26 mouse cellular contexts compared by ENCODE assay signal in the genomic region with DNA sequence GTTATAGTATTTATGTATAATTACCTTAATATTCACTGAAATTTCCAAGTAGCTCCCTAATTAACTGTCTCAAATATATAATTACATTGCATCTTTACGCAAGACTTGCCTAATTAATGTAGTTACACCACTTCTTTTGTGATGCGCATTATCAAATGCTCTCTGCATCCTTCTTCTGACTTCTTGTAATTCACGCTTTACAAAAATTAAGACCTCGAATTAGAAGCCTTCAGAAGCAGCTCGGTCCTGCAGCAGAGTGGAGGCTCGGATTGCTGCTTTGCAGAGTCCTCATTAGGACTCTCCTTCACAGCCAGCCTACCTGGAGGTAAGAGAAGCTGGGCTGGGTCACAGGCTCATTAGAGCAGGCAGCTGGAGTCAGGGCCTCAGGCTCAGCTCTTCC.
"Had no signal": no experiment of that assay in that cellular context is flagged by ENCODE, and none has a peak within 500 bp of the region (broad histone marks: within the 10 kb centered on the region; RNA-seq: fewer than 3 reads in every experiment).

No protein-coding gene starts in this region.

- H3K4me3 ChIP-seq: heart, embryonic 10.5 days; heart, embryonic 12.5 days; hindbrain, embryonic 10.5 days; hindbrain, embryonic 12.5 days; intestine, embryonic 15.5 days; limb, embryonic 13.5 days; limb, embryonic 15.5 days; liver, embryonic 12.5 days had no signal

- DNase-seq: gastrocnemius, postnatal 14 days; gastrocnemius, postnatal 36 days; heart, adult 11 months; heart, postnatal 10 days; heart, postnatal 4 days; kidney, adult 18-20 months; kidney, adult 8-10 months; kidney, postnatal 14 days; kidney, postnatal 36 days; layer of hippocampus, adult 9-11 months; layer of hippocampus, postnatal 36 days; left cerebral cortex, postnatal 4 days had no signal

- H3K27ac ChIP-seq: heart, embryonic 10.5 days; hindbrain, embryonic 10.5 days; hindbrain, embryonic 12.5 days; hindbrain, embryonic 14.5 days; intestine, embryonic 15.5 days; kidney, postnatal 0 days; limb, embryonic 13.5 days; limb, embryonic 15.5 days; liver, embryonic 12.5 days; liver, embryonic 14.5 days had no signal

- H3K36me3 ChIP-seq: heart, embryonic 10.5 days; heart, embryonic 12.5 days; hindbrain, embryonic 10.5 days; hindbrain, embryonic 12.5 days; intestine, embryonic 15.5 days; limb, embryonic 13.5 days; limb, embryonic 15.5 days; liver, embryonic 12.5 days had no signal

- H3K4me2 ChIP-seq: heart, embryonic 12.5 days; hindbrain, embryonic 12.5 days; hindbrain, embryonic 14.5 days; intestine, embryonic 15.5 days; limb, embryonic 13.5 days; limb, embryonic 15.5 days; liver, embryonic 12.5 days had no signal

- ATAC-seq: hindbrain, embryonic 16.5 days; inflammation-experienced regulatory T-cells, adult 6 months; intestine, embryonic 15.5 days; intestine, postnatal 0 days had no signal

- H3K27me3 ChIP-seq: heart, embryonic 12.5 days; hindbrain, embryonic 12.5 days; intestine, embryonic 15.5 days; limb, embryonic 13.5 days; limb, embryonic 15.5 days; liver, embryonic 12.5 days had no signal

- H3K9me3 ChIP-seq: heart, embryonic 10.5 days; heart, embryonic 12.5 days; hindbrain, embryonic 10.5 days; hindbrain, embryonic 12.5 days; intestine, embryonic 15.5 days; limb, embryonic 13.5 days; limb, embryonic 15.5 days; liver, embryonic 12.5 days had no signal

- H3K9ac ChIP-seq: heart, embryonic 12.5 days; hindbrain, embryonic 12.5 days; hindbrain, embryonic 14.5 days; intestine, embryonic 15.5 days; limb, embryonic 13.5 days; limb, embryonic 15.5 days; liver, embryonic 12.5 days; liver, embryonic 14.5 days had no signal

- H3K4me1 ChIP-seq: heart, embryonic 10.5 days; heart, embryonic 12.5 days; hindbrain, embryonic 10.5 days; hindbrain, embryonic 12.5 days; intestine, embryonic 15.5 days; limb, embryonic 13.5 days; limb, embryonic 15.5 days; liver, embryonic 12.5 days had no signal
